Mouse (Mus musculus) cerebellum, postnatal 25 days (tissue): ENCODE results near the gene Cyb561d2.
"Not testable (repeated sequence)": the region's sequence is repeated elsewhere in the genome, so short reads cannot be mapped to it uniquely, and the experiment has no call there.

Experiments
- DNase-seq, 2 experiments: peaks; one replicate each; pipeline ENCODE4 v3.0.0; 2021; ENCODE audit warnings: mixed read lengths in 2 of 2

The Cyb561d2 gene

DNA sequence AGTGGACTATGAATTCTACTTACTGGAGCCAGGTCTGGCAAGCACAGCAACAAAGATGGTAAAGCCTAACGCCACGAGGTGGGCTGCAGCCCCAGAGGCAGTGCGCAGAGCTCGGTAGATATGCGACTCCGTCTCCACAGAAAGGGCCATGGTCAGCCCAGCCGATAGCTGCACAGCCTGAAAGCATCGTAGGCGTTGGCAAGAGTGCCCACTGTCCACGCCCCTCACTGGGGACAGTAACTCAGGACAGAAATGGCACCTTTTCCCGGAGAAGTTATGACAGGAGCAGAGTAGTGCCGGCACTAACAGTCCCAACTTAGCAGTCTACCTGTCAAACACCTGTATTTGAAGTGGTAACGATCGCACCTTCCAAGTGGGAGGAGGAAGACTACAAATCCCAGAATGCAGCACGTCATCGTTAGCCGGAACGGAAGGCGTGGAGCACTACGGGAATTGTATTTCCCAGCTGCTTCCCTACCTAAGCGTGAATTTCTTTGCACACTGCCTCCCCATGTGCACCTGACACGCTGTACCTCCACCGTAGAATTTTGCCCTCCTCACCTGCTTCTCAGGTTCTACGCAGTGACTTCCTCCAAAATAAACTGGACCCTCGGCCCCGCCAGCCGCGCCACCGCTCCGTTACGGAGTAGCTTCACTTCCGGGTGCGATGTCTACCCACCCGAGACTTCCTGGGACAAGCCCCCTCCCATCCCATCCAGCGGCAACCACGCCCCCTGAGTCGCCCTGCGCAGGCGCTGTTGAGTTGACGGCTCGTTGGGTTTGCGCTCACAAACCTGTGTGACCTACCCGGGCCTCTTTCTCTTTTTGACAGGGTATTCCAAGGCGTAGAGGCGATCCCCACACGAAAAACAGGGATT is at the start of gene Cyb561d2, which contains the start of gene Nprl2:
TSS of gene Cyb561d2 (minus strand) at position 720 of the 878 bp plus-strand sequence.
TSS of gene Nprl2 (plus strand) at position 753 of the 878 bp plus-strand sequence.
- DNase-seq = peak; percentile 94 to 95

DNA sequence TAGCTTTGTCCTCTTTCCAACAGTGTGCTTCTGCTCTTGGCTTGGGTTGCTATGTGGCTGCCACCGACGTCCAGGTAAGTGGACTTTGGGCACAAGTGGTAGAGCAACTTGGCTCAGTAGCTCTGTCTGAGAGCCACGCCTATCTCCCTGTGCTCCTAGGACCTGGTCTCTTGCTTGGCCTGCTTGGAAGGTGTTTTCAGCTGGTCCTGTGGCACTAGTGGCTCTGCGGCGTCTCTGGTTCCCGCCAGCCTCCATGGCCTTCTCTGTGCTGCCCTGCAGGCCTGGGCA is 48.7 kb upstream of the Cyb561d2 start:
- no peak for DNase-seq

DNA sequence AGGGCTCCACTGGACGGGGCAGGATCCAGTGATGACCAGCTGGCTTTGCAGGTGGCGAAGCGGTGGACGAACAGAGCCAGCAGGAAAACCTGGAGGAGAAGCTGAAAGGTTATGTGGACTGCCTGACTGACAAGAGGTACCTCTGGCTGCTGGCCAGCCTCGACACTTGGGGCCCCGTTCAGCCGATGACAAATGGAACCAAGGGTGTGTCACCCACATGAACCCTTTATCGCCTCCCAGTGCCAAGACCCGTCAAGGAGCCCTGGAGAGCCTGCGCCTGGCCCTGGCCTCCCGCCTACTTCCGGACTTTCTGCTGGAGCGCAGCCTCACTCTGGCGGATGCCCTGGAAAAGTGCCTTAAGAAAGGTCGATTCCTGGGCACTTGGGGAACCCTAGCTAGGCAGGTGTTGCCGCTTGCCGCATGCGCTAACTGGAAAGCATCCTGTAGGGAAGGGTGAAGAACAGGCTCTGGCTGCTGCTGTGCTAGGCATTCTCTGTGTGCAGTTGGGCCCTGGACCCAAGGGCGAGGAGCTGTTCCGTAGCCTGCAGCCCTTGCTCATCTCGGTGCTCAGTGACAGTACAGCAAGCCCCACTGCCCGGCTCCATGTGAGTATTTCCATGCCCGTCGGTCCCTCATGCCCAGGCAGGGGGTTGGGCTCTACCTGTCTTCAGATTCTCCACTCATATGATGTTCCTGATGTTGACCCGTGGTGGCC is 48.2 kb upstream of the Cyb561d2 start:
- DNase-seq = peak; percentile 41 to 57

DNA sequence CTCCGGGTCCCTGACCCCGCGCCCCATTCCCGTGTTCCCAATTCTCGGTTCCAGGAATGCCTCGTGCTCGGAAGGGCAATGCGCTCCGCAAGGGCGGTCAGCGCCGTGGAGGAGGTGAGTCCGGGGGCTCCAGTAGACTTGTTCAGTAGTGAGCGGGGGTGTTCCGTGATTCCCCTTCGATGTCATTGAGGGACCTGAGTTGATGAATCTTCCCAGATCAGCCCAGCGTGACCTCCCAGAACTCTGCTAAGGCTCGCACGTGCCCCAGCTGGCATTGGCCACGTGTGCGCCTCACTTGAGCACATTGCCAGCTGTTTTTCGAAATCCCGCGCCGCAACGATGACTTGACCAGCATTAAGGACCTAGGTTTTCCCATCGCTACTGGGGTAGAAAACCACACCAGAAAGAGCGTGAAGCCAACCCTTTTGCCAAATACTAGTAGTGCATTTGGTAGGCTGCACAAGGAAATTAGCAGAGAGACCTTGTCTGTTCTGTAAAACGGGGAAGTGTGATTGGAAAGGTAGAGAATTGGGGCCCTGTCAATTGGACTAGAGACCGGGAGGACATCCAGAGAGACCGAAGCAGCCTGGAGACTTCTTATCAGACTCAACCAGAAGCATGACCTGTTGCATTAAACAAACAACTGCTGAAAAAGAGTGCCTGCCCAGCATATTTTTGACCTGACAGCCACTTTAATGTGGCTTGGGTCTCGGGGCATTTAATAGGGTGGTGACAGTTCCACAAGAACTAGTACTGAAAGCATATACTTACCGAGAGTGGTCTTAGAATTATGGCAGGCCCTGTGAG is 46.0 kb upstream of the Cyb561d2 start:
- DNase-seq = no peak

DNA sequence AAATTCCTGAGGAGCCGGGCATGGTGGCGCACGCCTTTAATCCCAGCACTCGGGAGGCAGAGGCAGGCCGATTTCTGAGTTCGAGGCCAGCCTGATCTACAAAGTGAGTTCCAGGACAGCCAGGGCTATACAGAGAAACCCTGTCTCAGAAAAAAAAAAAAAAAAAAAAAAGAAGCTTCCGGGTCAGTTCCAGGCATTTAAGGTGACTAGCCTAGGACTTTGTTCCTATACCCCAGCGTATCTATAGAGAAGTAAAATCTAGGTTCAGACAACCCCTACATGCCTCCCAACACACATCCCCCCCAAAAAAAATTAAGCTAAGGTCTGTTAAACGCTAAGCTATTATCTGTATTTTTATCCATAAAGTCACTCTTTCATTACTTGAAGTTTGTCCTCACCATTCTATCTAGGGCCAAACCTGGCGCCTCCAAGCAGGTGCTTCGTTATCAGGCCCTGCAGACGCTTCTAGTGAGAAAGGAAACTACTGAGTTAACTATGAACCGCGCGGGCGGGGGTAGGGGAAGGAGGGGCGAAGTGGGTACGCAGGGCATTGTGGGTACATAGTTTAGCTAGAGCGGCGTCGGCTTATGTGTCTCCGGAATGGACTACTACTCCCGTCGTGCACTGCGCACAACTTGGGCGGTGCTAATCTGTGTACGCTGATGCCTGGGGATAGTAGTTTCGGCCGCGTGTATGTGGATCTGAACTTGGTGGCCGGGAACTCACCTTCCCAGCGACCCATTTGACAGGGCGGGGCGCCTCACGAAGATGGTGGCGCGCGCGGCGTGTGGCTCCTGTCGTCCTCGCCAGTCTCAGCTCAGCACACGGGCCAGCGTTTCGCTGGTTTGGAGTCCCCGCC is 45.2 kb upstream of the Cyb561d2 start, which contains the start of gene Ifrd2:
TSS of gene Ifrd2 (plus strand) at position 669 of the 859 bp plus-strand sequence.
- DNase-seq = peak; percentile 93 to 96

DNA sequence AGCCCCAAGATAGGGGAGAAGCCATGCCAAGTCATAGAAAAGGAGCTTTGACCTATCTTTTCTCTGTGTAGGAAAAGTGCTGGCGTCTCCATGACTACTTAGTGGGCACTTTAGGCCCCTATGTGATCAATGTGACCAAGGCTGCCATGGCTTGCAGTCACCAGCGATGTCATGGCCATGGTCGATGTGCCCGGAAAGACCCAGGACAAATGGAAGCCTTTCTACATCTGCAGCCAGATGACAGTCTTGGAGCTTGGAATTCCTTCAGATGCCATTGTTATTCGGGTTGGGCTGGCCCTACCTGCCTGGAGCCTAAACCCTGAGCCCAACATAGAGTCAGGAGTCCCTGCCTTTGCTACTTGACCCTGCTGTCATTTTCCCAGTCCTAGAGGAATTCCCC is 44.5 kb upstream of the Cyb561d2 start:
- DNase-seq = no peak

DNA sequence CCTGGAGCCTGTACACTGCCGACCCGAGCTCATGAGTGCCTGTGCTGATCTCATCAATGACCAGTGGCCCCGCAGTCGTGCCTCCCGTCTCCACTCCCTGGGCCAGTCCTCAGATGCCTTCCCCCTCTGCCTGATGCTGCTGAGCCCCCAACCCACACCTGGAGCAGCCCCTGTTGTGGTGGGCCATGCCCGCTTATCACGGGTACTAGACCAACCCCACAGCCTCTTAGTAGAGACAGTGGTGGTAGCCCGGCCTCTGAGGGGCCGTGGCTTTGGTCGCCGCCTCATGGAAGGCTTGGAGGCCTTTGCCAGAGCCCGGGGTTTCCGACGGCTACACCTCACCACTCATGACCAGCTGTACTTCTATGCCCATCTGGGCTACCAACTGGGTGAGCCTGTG is 41.2 kb upstream of the Cyb561d2 start:
- no peak for DNase-seq

DNA sequence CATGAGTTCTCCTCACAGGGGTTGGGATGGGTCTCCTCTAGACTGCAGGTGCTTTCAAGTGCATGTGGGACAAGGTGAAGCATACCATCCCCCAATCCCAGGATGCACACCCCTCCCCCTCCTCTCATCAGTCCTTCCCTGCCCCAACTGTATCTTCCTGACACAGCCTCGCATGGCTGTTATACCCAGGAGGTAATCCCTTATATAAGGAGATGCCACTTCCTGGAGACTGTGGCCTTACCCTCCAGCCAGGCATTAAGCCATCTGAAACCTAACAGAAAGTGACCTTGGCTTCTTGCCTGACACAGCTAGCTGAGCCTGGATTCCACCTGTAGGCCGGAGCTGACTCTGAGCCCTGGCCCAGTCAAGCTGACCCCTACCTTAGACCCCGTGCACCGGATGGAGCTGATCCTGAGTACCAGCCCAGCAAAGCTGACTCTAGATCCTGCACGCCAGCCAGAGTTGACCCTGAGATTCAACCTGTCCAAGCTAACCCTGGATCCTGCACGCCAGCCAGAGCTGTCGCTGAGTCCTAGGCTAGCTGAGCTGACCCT is 40.6 kb upstream of the Cyb561d2 start:
- DNase-seq = no peak

DNA sequence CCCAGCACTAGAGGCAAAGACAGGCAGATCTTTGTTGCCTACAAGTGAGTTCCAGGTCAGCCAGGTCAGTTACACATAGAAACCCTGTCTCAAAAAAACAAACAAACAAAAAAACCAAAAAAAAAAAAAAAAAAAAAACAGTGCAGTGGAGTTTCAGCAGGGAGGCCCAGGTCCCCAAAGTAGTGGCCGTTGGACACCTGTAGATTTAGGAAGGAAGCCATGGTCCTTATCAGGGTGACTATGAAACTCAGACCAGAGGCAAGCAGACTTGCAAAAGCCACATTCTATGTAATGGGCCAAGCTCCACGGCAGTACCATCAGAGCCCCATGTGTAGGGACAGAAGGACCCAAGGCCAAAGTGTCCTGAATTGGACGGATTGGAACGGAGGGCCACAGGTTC is 39.6 kb upstream of the Cyb561d2 start:
- DNase-seq = no peak

DNA sequence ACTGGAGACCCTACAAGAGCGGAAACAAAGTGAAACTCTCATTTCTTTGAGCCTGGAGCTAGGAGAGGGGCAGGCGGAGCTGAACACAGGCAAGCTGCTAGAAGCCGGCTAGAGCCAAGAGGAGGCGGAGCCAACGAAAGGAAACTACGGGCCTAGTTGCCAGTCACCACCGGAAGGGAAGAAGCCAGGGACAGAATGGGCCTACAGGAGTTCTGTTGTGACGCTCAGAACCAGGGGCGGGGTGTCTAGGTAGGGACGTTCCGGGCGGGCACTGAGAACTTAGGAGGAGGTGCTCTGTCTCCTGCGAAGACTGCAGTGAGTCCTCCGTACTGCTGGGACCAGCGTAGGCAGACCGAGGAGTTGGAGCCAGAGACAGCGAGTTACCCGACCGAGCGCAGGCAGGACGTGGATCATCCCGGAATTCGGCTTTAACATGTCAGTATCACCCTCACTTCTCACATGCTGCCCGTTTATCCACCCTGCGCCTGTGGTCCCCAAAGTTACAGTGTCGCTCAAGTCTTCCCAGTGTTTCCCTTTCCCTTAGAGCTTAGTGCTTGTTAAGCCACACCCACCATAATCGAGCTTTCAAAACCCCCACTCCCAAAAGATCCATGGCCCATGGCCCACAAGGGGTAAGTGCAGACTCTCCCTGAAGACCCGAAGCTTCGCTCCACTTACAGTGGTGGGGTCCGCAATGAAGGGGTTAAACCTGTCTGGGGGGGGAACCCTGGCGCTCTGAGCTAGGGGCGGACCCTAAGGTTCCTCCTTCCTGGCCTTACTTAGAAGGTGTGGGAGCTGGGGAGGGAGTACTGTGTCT is 38.7 kb upstream of the Cyb561d2 start, which contains the start of gene Hyal3:
TSS of gene Hyal3 (plus strand) at position 318 of the 817 bp plus-strand sequence.
- peak; percentile 86 to 90 for DNase-seq

DNA sequence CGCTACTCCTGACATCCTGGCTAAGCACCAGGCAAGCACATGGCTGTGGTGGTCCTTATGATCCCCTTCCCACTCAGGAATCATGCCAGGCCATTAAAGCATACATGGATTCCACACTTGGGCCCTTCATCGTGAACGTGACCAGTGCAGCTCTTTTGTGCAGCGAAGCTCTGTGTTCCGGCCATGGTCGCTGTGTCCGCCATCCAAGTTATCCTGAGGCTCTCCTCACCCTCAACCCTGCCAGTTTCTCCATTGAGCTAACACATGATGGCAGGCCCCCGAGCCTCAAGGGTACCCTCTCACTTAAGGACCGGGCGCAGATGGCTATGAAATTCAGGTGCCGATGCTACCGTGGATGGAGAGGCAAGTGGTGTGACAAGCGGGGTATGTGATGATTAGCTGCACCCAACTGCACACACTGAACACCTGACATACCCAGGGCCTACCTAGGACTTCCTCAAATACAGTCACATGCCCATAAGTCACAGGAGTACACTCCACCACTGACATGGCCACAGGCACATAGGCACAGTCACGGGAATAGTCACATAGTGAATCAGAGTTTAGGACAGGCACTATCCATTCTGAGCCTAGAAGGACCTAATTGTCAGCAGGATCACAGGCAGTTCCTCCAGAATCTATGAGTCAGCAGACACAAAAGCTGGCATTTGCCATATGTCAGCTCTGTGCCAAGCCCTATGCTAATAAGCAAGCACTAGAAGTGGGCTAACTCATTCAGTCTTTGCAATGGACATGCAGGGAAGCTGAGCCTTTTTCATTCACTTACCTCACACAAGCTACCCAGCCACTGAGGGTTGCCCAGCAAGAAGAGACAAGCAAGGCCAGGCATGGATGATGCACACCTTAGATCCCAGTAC is 37.3 kb upstream of the Cyb561d2 start:
- DNase-seq = peak; percentile 59 to 67

DNA sequence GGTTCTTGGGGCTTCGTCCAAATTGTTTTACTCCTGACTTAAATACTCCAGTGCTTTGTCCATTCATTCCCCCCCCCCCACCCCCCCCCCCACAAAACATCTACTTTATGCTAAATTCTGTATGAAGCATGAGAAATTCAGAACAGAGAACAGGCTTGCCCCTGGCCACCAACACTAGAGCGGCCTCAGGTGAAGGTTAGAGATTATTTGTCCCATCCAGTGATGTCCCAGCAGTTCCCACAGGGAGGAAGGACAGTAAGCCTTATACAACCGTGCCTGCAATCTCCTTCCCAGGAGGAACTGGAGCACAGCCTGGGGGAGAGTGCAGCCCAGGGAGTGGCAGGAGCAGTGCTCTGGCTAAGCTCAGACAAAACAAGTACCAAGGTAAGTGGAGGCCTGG is 36.6 kb upstream of the Cyb561d2 start, which contains the start of gene Naa80:
TSS of gene Naa80 (plus strand) at position 301 of the 400 bp plus-strand sequence.
- no peak for DNase-seq

DNA sequence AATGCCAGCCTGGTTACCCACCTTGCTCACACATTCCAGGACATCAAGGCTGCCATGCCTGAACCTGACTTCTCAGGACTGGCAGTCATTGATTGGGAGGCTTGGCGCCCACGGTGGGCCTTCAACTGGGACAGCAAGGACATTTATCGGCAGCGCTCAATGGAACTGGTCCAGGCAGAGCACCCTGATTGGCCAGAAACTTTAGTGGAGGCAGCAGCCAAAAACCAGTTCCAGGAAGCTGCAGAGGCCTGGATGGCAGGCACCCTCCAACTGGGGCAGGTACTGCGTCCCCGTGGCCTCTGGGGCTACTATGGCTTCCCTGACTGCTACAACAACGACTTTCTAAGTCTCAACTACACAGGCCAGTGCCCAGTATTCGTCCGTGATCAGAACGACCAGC is 35.9 kb upstream of the Cyb561d2 start:
- DNase-seq = no peak

DNA sequence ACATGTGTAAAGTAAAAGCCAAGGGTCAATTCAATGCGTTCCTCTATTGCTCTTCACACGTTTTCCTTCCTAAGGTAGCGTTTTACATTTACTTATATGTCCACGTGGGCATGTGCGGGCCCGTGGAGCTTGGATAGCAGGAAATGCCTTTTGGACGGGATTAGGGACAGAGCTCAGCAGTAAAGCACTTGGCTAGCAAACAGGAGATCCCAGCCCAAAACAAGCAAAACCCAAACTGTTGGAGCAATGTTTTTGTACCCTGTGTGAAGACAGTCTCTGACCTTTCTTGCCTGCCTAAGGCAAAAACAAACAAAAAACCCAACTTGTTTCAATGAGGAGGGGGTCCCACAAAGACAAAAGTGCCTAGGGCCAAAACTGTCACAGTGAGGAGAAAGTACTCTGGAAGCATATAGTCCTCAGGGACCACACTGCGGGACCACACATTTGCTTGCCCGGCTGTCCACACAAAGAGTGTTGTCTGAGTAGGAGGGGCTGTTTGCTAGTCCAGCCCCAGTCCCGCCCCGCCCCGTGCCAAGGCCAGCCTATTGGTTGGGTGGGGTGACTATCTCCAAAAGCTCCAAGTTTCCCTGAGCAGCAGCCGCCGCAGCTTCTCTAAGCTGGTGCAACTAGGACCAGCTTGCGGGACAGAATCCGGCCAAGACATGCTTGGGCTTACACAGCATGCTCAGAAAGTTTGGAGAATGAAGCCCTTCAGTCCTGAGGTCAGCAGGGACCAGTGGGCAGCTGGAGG is 34.5 kb upstream of the Cyb561d2 start, which contains the start of gene Hyal1:
TSS of gene Hyal1 (plus strand) at position 571 of the 751 bp plus-strand sequence.
- DNase-seq = peak; percentile 44 to 75

DNA sequence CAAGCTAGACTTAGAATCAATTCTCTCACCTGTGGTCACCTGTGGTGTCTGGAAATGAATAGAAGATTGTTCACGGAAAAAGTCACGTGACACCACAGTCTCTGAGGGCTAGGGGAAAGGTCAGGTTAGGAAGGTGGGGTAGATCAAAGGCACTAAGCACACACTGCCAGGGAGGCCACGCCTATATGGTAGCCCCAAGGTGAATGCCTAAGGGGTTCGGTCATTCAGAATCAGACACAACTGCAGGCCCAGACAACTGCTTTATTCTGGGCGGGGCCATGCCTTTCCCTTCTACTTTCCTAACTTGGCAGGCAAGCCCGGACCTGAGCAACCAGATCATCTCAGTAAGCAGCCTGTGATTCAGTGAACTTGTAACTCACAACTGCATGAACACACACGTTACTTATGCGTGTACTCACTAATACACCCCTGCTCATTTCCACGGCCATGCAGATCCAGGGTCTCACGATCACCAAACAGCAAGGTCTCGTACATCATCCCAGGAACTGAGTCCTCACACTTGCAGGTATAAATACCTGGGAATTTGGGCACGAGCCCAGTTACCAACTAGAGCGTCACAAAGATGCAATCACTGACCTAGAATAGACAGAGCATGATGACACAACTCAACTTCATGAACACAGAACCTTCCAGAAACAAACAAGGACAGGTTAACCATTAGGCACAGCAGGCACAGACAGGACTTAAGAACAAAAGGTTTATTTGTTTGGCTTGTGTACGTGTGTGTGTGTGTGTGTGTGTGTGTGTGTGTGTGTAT is 33.8 kb upstream of the Cyb561d2 start:
- peak in 1 of 2 experiments; percentile 68 for DNase-seq

DNA sequence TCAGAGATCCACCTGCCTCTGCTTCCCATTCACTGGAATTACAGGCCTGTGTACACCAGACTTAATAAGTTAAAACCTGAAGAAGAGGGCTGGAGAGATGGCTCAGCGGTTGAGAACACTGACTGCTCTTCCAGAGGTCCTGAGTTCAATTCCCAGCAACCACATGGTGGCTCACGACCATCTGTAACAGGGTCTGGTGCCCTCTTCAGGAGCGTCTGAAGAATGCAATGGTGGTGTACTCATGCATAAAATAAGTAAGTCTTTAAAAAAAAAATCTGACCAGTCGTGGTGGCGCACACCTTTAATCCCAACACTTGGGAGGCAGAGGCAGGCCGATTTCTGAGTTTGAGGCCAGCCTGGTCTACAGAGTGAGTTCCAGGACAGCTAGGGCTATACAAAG is 31.8 kb upstream of the Cyb561d2 start:
- not testable (repeated sequence) for DNase-seq

DNA sequence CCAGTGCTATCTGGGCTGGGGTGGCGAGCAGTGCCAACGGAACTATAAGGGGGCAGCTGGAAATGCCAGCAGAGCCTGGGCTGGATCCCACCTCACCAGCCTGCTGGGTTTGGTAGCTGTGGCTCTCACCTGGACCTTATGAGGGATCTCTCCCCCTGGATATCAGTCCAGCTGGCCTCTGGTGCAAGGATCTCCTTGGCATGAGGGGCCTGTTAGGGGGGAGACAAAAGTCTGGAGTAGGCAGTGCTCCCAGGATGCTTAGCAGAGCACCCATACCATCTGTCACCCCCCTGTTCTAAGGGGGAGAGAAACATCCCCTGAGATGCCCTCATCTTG is 30.3 kb upstream of the Cyb561d2 start:
- no peak for DNase-seq
